ENCODE assay signal across 8 mouse cellular contexts in genomic region chr9:81632191-81632735, GRCm38 (mm10). TPM values are rescaled to one million over a fixed set of nuclear protein-coding genes. Genes with fewer than 3 reads are reported as not detected.
DNase-seq lines count a peak whose midpoint lies in the region; ATAC-seq and TF ChIP-seq lines count a peak whose summit lies in the region.

No protein-coding gene starts in this region.

- H3K9me3 ChIP-seq in hindbrain, embryonic 11.5 days (ENCODE audit: control insufficient read depth, low read length), result no peaks in the 10 kb centered on the region
- H3K9me3 ChIP-seq in stomach, embryonic 15.5 days, result no peaks in the 10 kb centered on the region

- no peak for TF ChIP-seq CTCF in thymus, adult 2 months (IDR thresholded peaks at IDR 0.05; ENCODE audit: borderline replicate concordance, control insufficient read depth, extremely low read depth, insufficient read depth, low read length, poor library complexity)

- H3K4me2 ChIP-seq in hindbrain, embryonic 11.5 days (replicated peaks; ENCODE audit: low read depth, low read length), result peak overlapping the region; percentile 99
- peak overlapping the region; percentile 97 for H3K4me2 ChIP-seq in stomach, embryonic 15.5 days

- H3K4me3 ChIP-seq in thymus, adult 2 months (ENCODE audit: control insufficient read depth, insufficient read depth, low read length), result peak overlapping the region; percentile 37
- peak overlapping the region; percentile 78 for H3K4me3 ChIP-seq in hindbrain, embryonic 11.5 days (ENCODE audit: low read depth, low read length)
- H3K4me3 ChIP-seq in stomach, embryonic 15.5 days (replicated peaks), result peak overlapping the region; percentile 69

- H3K4me1 ChIP-seq in thymus, adult 2 months (replicated peaks; ENCODE audit: control insufficient read depth, insufficient read depth, low read length), result peaks cover 14% of the 10 kb centered on the region
- H3K4me1 ChIP-seq in hindbrain, embryonic 11.5 days (replicated peaks; ENCODE audit: control insufficient read depth, insufficient read depth, low read length), result no peaks in the 10 kb centered on the region
- H3K4me1 ChIP-seq in stomach, embryonic 15.5 days, result peaks cover 15% of the 10 kb centered on the region; the same call in 1 of the 2 replicates

- WGBS in thymus, adult 2 months, result 3% methylated on average over 31 of the region's 31 CpGs
- WGBS in hindbrain, embryonic 11.5 days, result 1% methylated on average over 21 of the region's 31 CpGs
- under 1% methylated on average over 31 of the region's 31 CpGs for WGBS in stomach, embryonic 15.5 days

- peak; percentile 29 for ATAC-seq in hindbrain, embryonic 11.5 days (ENCODE audit: low FRiP score)
- no peak for ATAC-seq in stomach, embryonic 15.5 days (ENCODE audit: insufficient read depth, low FRiP score, low read depth)

- DNase-seq in embryo, embryonic 11 days, result peak; percentile 61
- DNase-seq in embryo, embryonic 10.5 days (ENCODE audit: low spot score), result no peak
- DNase-seq in thymus, adult 2 months, result no peak
- DNase-seq in thymus, postnatal 10 days (ENCODE audit: low spot score in 2 of 2), result no peak
- DNase-seq in hindbrain, embryonic 11.5 days (ENCODE audit: low spot score), result no peak
- DNase-seq in lung, postnatal 36 days, result peak; percentile 10
- no peak for DNase-seq in cerebellum, adult 11 months

- H3K9ac ChIP-seq in hindbrain, embryonic 11.5 days (ENCODE audit: low read depth, low read length), result peak overlapping the region; percentile 66
- peak overlapping the region; percentile 46; the same call in 1 of the 2 replicates for H3K9ac ChIP-seq in stomach, embryonic 15.5 days

- peaks cover 10% of the 10 kb centered on the region; the same call in 1 of the 2 replicates for H3K27me3 ChIP-seq in thymus, adult 2 months (ENCODE audit: control insufficient read depth, insufficient read depth, low read length)
- peaks cover 17% of the 10 kb centered on the region for H3K27me3 ChIP-seq in hindbrain, embryonic 11.5 days (ENCODE audit: control insufficient read depth, insufficient read depth, low read length)
- H3K27me3 ChIP-seq in stomach, embryonic 15.5 days (replicated peaks), result 0 out of 2 replicates have a peak, but pooled peaks cover 19% of the 10 kb centered on the region

- no peak for TF ChIP-seq POLR2A in thymus, adult 2 months (IDR thresholded peaks at IDR 0.05; ENCODE audit: control insufficient read depth, extremely low read depth, insufficient read depth, low read length, poor library complexity)

- no peak overlapping the region for H3K27ac ChIP-seq in thymus, adult 2 months (ENCODE audit: control insufficient read depth, insufficient read depth, low read length)
- no peak overlapping the region for H3K27ac ChIP-seq in hindbrain, embryonic 11.5 days (ENCODE audit: low read depth, low read length)
- no peak overlapping the region for H3K27ac ChIP-seq in stomach, embryonic 15.5 days

- no peaks in the 10 kb centered on the region for H3K36me3 ChIP-seq in thymus, adult 2 months (ENCODE audit: control insufficient read depth, insufficient read depth, low read length)
- H3K36me3 ChIP-seq in hindbrain, embryonic 11.5 days (ENCODE audit: control insufficient read depth, insufficient read depth, low read length), result no peaks in the 10 kb centered on the region
- no peaks in the 10 kb centered on the region for H3K36me3 ChIP-seq in stomach, embryonic 15.5 days

RNA-seq across cellular contexts. Expression of gene Htr1b, which starts 1.4 kb away (rescaled TPM):
- polyA plus RNA-seq in thymus, adult 2 months (2012; rRNA removed), result 1.5 TPM in 2 replicates
- polyA plus RNA-seq in hindbrain, embryonic 11.5 days (2014; fragmentation: Nextera tagmentation; extraction: Ambion mirVana), result 1.1 and 1.2 TPM in 2 replicates
- polyA plus RNA-seq in stomach, embryonic 15.5 days (2015; fragmentation: Nextera tagmentation; extraction: Ambion mirVana), result 1.3 and 1.5 TPM in 2 replicates

Comparison
In these comparisons a context has a peak if more than half of its experiments do, and no peak if none do; other contexts are left out.
1. DNase-seq: peak in embryo, embryonic 11 days (single experiment) and lung, postnatal 36 days (single experiment); none in embryo, embryonic 10.5 days (single experiment), thymus, adult 2 months (single experiment), thymus, postnatal 10 days (0 of 2), hindbrain, embryonic 11.5 days (single experiment) and cerebellum, adult 11 months (single experiment).
2. Peak in every context shown above with its lines, with median percentiles within 50 percentile points of each other: H3K4me3 ChIP-seq.